Mouse (Mus musculus) lung, adult 2 months (tissue): Measurements from ENCODE around the gene Clpx.
"Not testable (repeated sequence)": the region's sequence is repeated elsewhere in the genome, so short reads cannot be mapped to it uniquely, and the experiment has no call there.

Source experiments
- CTCF ChIP-seq: fragments of 200-500 bp; IDR thresholded peaks from 2 replicates; pipeline ENCODE4 v1.5.1; 2011; ENCODE audit warnings: mild to moderate bottlenecking, low read length, control low read depth; ENCODE audit not compliant: insufficient read depth
- POLR2A ChIP-seq: fragments of 200-500 bp; IDR thresholded peaks from 2 replicates; pipeline ENCODE4 v1.6.1; 2011; ENCODE audit warnings: low read depth, mild to moderate bottlenecking, control low read depth, low read length, borderline replicate concordance; ENCODE audit errors: extremely low read depth

- TF ChIP-seq CTCF, POLR2A: not testable (repeated sequence)
Observed at GRCm38 (mm10) chr9:65274851-65275250, 19.2 kb upstream of the Clpx start.
